Mouse (Mus musculus) midbrain, embryonic 15.5 days (tissue): ENCODE results near the gene Ccdc69. TPM values are rescaled to one million over a fixed set of nuclear protein-coding genes. Genes with fewer than 3 reads are reported as not detected.

Experiments used
- ATAC-seq: fragments of 200-750 bp; cut with Nextera tagmentation; replicated peaks from 2 replicates; pipeline ENCODE4 v1.8.0; 2017; ENCODE audit warnings: moderate TSS enrichment
- H3K27ac ChIP-seq: fragments of 300-500 bp; sonication (generic); 2 replicates; pipeline ENCODE4 v1.5.1; 2015; ENCODE audit warnings: mild to moderate bottlenecking, inconsistent platforms
- H3K27me3 ChIP-seq: fragments of 300-500 bp; sonication (generic); replicated peaks from 2 replicates; pipeline ENCODE4 v1.6.1; 2015; ENCODE audit warnings: inconsistent platforms
- H3K36me3 ChIP-seq: fragments of 300-500 bp; sonication (generic); replicated peaks from 2 replicates; pipeline ENCODE4 v1.6.1; 2015; ENCODE audit warnings: inconsistent platforms
- H3K4me1 ChIP-seq: fragments of 300-500 bp; sonication (generic); 2 replicates; pipeline ENCODE4 v1.6.1; 2015; ENCODE audit warnings: inconsistent platforms
- H3K4me2 ChIP-seq: fragments of 300-500 bp; sonication (generic); 2 replicates; pipeline ENCODE4 v1.6.1; 2015; ENCODE audit warnings: inconsistent platforms, mild to moderate bottlenecking, moderate library complexity
- H3K4me3 ChIP-seq: fragments of 300-500 bp; sonication (generic); 2 replicates; pipeline ENCODE4 v1.5.1; 2015; ENCODE audit warnings: mild to moderate bottlenecking, inconsistent platforms
- H3K9ac ChIP-seq: fragments of 300-500 bp; sonication (generic); 2 replicates; pipeline ENCODE4 v1.6.1; 2015; ENCODE audit warnings: mild to moderate bottlenecking, inconsistent platforms
- H3K9me3 ChIP-seq: fragments of 300-500 bp; sonication (generic); 2 replicates; pipeline ENCODE4 v1.6.1; 2016; ENCODE audit warnings: inconsistent platforms
- WGBS: fragments of 180-500 bp; shearing (Covaris S2); methylation state at CpG from one replicate; pipeline ENCODE4 v1.1.7; 2015; ENCODE audit warnings: mixed read lengths; 5-methylcytosine and 5-hydroxymethylcytosine counted together
- polyA plus RNA-seq: library from polyadenylated mRNA; unstranded; fragments of >200 nt; fragmentation: Nextera tagmentation; extraction: Ambion mirVana; gene quantifications from 2 replicates; pipeline ENCODE4 v1.2.1, GENCODE M21; 2015

The Ccdc69 gene
- polyA plus RNA-seq, 1 experiment from 2014 or later: 0.34 TPM

- Histone ChIP-seq H3K36me3 (no peaks in the 10 kb centered on the region), H3K27ac (no peak overlapping the region), H3K4me1 (peaks cover 18% of the 10 kb centered on the region), H3K27me3 (peaks cover 14% of the 10 kb centered on the region; the same call in 1 of the 2 replicates), H3K9me3 (no peaks in the 10 kb centered on the region), H3K4me2 (peak overlapping the region; percentile 98), H3K9ac (no peak overlapping the region), H3K4me3 (no peak overlapping the region)
- 52% methylated on average over 10 of the region's 10 CpGs for WGBS
- peak; percentile 45; the same call in 1 of the 2 replicates for ATAC-seq
Observed at GRCm38 (mm10) chr11:55031211-55031990, 46.5 kb downstream of the Ccdc69 start.

- Histone ChIP-seq H3K27ac (no peak overlapping the region), H3K9ac (no peak overlapping the region), H3K27me3 (peaks cover 9% of the 10 kb centered on the region; the same call in 1 of the 2 replicates), H3K4me3 (no peak overlapping the region), H3K4me2 (no peak overlapping the region), H3K4me1 (peaks cover 22% of the 10 kb centered on the region), H3K36me3 (no peaks in the 10 kb centered on the region), H3K9me3 (no peaks in the 10 kb centered on the region)
- 65% methylated on average over 2 of the region's 2 CpGs for WGBS
- ATAC-seq: no peak
Observed at GRCm38 (mm10) chr11:55028509-55028908, 49.4 kb downstream of the Ccdc69 start.

- Histone ChIP-seq H3K9ac (no peak overlapping the region), H3K27ac (no peak overlapping the region), H3K4me1 (peaks cover 22% of the 10 kb centered on the region), H3K4me2 (no peak overlapping the region), H3K4me3 (no peak overlapping the region), H3K36me3 (no peaks in the 10 kb centered on the region), H3K27me3 (0 out of 2 replicates have a peak, but pooled peaks cover 3% of the 10 kb centered on the region), H3K9me3 (no peaks in the 10 kb centered on the region)
- ATAC-seq: no peak
- WGBS: 73% methylated on average over 2 of the region's 2 CpGs
Observed at GRCm38 (mm10) chr11:55027204-55027855, 50.6 kb downstream of the Ccdc69 start.

- Histone ChIP-seq H3K27me3 (no peaks in the 10 kb centered on the region), H3K4me1 (peaks cover 29% of the 10 kb centered on the region), H3K4me3 (no peak overlapping the region), H3K36me3 (no peaks in the 10 kb centered on the region), H3K4me2 (no peak overlapping the region), H3K9me3 (no peaks in the 10 kb centered on the region), H3K27ac (no peak overlapping the region), H3K9ac (no peak overlapping the region)
- WGBS: 75% methylated on average over 4 of the region's 4 CpGs
- no peak for ATAC-seq
Observed at GRCm38 (mm10) chr11:55025896-55026295, 52.0 kb downstream of the Ccdc69 start.

- no peaks in the 10 kb centered on the region for H3K9me3 ChIP-seq
- WGBS: 76% methylated on average over 3 of the region's 3 CpGs
- H3K9ac ChIP-seq: no peak overlapping the region
- peak overlapping the region; percentile 79 for H3K27ac ChIP-seq
- 0 out of 2 replicates have a peak, but pooled peaks have one; percentile 12 for ATAC-seq
- H3K4me1 ChIP-seq: peaks cover 29% of the 10 kb centered on the region
- no peaks in the 10 kb centered on the region for H3K36me3 ChIP-seq
- no peaks in the 10 kb centered on the region for H3K27me3 ChIP-seq
- 0 out of 2 replicates have a peak overlapping the region, but pooled peaks have one; percentile 17 for H3K4me2 ChIP-seq
- no peak overlapping the region for H3K4me3 ChIP-seq
Observed at GRCm38 (mm10) chr11:55023583-55023982, 54.3 kb downstream of the Ccdc69 start.

GRCm38 (mm10) chr11:55023049-55023564 lies 54.8 kb downstream of the Ccdc69 start:
- H3K4me2 ChIP-seq: 0 out of 2 replicates have a peak overlapping the region, but pooled peaks have one; percentile 17
- H3K27ac ChIP-seq: peak overlapping the region; percentile 79
- peak; percentile 85 for ATAC-seq
- H3K9ac ChIP-seq: no peak overlapping the region
- no peaks in the 10 kb centered on the region for H3K27me3 ChIP-seq
- H3K4me1 ChIP-seq: peaks cover 29% of the 10 kb centered on the region
- no peaks in the 10 kb centered on the region for H3K36me3 ChIP-seq
- 11% methylated on average over 10 of the region's 10 CpGs for WGBS
- H3K4me3 ChIP-seq: no peak overlapping the region
- no peaks in the 10 kb centered on the region for H3K9me3 ChIP-seq

GRCm38 (mm10) chr11:55022508-55022907 lies 55.4 kb downstream of the Ccdc69 start:
- peaks cover 29% of the 10 kb centered on the region for H3K4me1 ChIP-seq
- WGBS: 59% methylated on average over 5 of the region's 5 CpGs
- no peaks in the 10 kb centered on the region for H3K36me3 ChIP-seq
- H3K9me3 ChIP-seq: no peaks in the 10 kb centered on the region
- no peaks in the 10 kb centered on the region for H3K27me3 ChIP-seq
- H3K4me3 ChIP-seq: no peak overlapping the region
- H3K9ac ChIP-seq: no peak overlapping the region
- peak overlapping the region; percentile 79 for H3K27ac ChIP-seq
- 0 out of 2 replicates have a peak overlapping the region, but pooled peaks have one; percentile 17 for H3K4me2 ChIP-seq
- no peak; the same call in 1 of the 2 replicates for ATAC-seq

- no peak overlapping the region for H3K4me2 ChIP-seq
- H3K9ac ChIP-seq: no peak overlapping the region
- H3K27me3 ChIP-seq: no peaks in the 10 kb centered on the region
- ATAC-seq: no peak
- H3K36me3 ChIP-seq: no peaks in the 10 kb centered on the region
- H3K4me1 ChIP-seq: peaks cover 29% of the 10 kb centered on the region
- H3K9me3 ChIP-seq: no peaks in the 10 kb centered on the region
- WGBS: 64% methylated on average over 6 of the region's 6 CpGs
- H3K27ac ChIP-seq: 0 out of 2 replicates have a peak overlapping the region, but pooled peaks have one; percentile 79
- H3K4me3 ChIP-seq: no peak overlapping the region
Observed at GRCm38 (mm10) chr11:55021859-55022258, 56.1 kb downstream of the Ccdc69 start.

- Histone ChIP-seq H3K4me3 (no peak overlapping the region), H3K4me1 (peaks cover 29% of the 10 kb centered on the region), H3K9me3 (no peaks in the 10 kb centered on the region), H3K27me3 (no peaks in the 10 kb centered on the region), H3K4me2 (no peak overlapping the region), H3K9ac (no peak overlapping the region), H3K27ac (no peak overlapping the region), H3K36me3 (no peaks in the 10 kb centered on the region)
- no peak for ATAC-seq
Observed at GRCm38 (mm10) chr11:55021458-55021857, 56.5 kb downstream of the Ccdc69 start.

GRCm38 (mm10) chr11:55019711-55020110 lies 58.2 kb downstream of the Ccdc69 start:
- Histone ChIP-seq H3K27ac (no peak overlapping the region), H3K36me3 (no peaks in the 10 kb centered on the region), H3K9me3 (no peaks in the 10 kb centered on the region), H3K9ac (no peak overlapping the region), H3K4me1 (peaks cover 38% of the 10 kb centered on the region), H3K4me2 (no peak overlapping the region), H3K4me3 (no peak overlapping the region), H3K27me3 (no peaks in the 10 kb centered on the region)
- WGBS: 89% methylated on average over 2 of the region's 2 CpGs
- ATAC-seq: no peak

GRCm38 (mm10) chr11:55018034-55018433 lies 59.9 kb downstream of the Ccdc69 start:
- no peaks in the 10 kb centered on the region for H3K36me3 ChIP-seq
- no peaks in the 10 kb centered on the region for H3K9me3 ChIP-seq
- no peaks in the 10 kb centered on the region for H3K27me3 ChIP-seq
- H3K4me2 ChIP-seq: no peak overlapping the region
- no peak for ATAC-seq
- H3K4me3 ChIP-seq: no peak overlapping the region
- WGBS: 73% methylated on average over 6 of the region's 6 CpGs
- no peak overlapping the region for H3K27ac ChIP-seq
- peaks cover 26% of the 10 kb centered on the region for H3K4me1 ChIP-seq
- H3K9ac ChIP-seq: no peak overlapping the region

- Histone ChIP-seq H3K4me3 (no peak overlapping the region), H3K9me3 (no peaks in the 10 kb centered on the region), H3K9ac (no peak overlapping the region), H3K27ac (no peak overlapping the region), H3K36me3 (no peaks in the 10 kb centered on the region), H3K4me1 (peaks cover 17% of the 10 kb centered on the region), H3K4me2 (no peak overlapping the region), H3K27me3 (no peaks in the 10 kb centered on the region)
- no peak for ATAC-seq
- WGBS: 68% methylated on average over 2 of the region's 2 CpGs
Observed at GRCm38 (mm10) chr11:55017201-55017600, 60.7 kb downstream of the Ccdc69 start.
